ENCODE assay signal across 8 mouse cellular contexts in genomic region chr10:78169281-78170042, GRCm38 (mm10). TPM values are rescaled to one million over a fixed set of nuclear protein-coding genes. Genes with fewer than 3 reads are reported as not detected.
A peak's percentile ranks its signal among the peaks of the same experiment; 100 is the strongest.
DNase-seq lines count a peak whose midpoint lies in the region; ATAC-seq and TF ChIP-seq lines count a peak whose summit lies in the region.

D10Jhu81e (minus strand) TSS chr10:78169782.

- H3K36me3 ChIP-seq in forebrain, embryonic 10.5 days (replicated peaks), result peaks cover 79% of the 10 kb centered on the region
- H3K36me3 ChIP-seq in heart, embryonic 15.5 days, result peaks cover 61% of the 10 kb centered on the region
- peaks cover 16% of the 10 kb centered on the region for H3K36me3 ChIP-seq in liver, embryonic 14.5 days (replicated peaks; ENCODE audit: control insufficient read depth, insufficient read depth, low read depth)
- peaks cover 13% of the 10 kb centered on the region for H3K36me3 ChIP-seq in neural tube, embryonic 11.5 days (ENCODE audit: control insufficient read depth, insufficient read depth, low read length)
- peaks cover 20% of the 10 kb centered on the region; the same call in 1 of the 2 replicates for H3K36me3 ChIP-seq in stomach, postnatal 0 days (ENCODE audit: control insufficient read depth, insufficient read depth, low read length)

- TF ChIP-seq EP300 in liver, embryonic 14.5 days (IDR thresholded peaks at IDR 0.05; ENCODE audit: low read depth), result no peak
- no peak for TF ChIP-seq EP300 in stomach, postnatal 0 days (optimal IDR thresholded peaks at IDR 0.05)

- WGBS in forebrain, embryonic 10.5 days, result 1% methylated on average over 50 of the region's 50 CpGs
- 1% methylated on average over 50 of the region's 50 CpGs for WGBS in heart, embryonic 15.5 days
- whole genome bisulfite sequencing in liver, embryonic 14.5 days (ENCODE audit: insufficient replicate concordance), result 1% methylated on average over 50 of the region's 50 CpGs
- 2% methylated on average over 47 of the region's 50 CpGs for WGBS in neural tube, embryonic 11.5 days
- 1% methylated on average over 41 of the region's 50 CpGs for WGBS in stomach, postnatal 0 days

- peaks cover 24% of the 10 kb centered on the region for H3K4me1 ChIP-seq in forebrain, embryonic 10.5 days
- peaks cover 16% of the 10 kb centered on the region for H3K4me1 ChIP-seq in heart, embryonic 15.5 days (replicated peaks)
- peaks cover 0 to 14% of the 10 kb centered on the region in 2 experiments; a peak in 3 of 4 replicates for H3K4me1 ChIP-seq in liver, embryonic 14.5 days (replicated peaks; ENCODE audit: control insufficient read depth in 2 of 2, insufficient read depth in 2 of 2, low read length in 1 of 2)
- H3K4me1 ChIP-seq in neural tube, embryonic 11.5 days (ENCODE audit: control insufficient read depth, insufficient read depth, low read length), result no peaks in the 10 kb centered on the region
- 0 out of 2 replicates have a peak, but pooled peaks cover 3% of the 10 kb centered on the region for H3K4me1 ChIP-seq in stomach, postnatal 0 days (replicated peaks; ENCODE audit: control insufficient read depth, insufficient read depth)

- peak; percentile 97 for ATAC-seq in heart, embryonic 15.5 days (replicated peaks; ENCODE audit: insufficient number of reproducible peaks, insufficient read depth, low FRiP score, low read depth)
- peak; percentile 96 for ATAC-seq in liver, embryonic 14.5 days (ENCODE audit: insufficient read depth)
- ATAC-seq in neural tube, embryonic 11.5 days (ENCODE audit: insufficient read depth, low FRiP score, low TSS enrichment), result peak; percentile 95
- ATAC-seq in stomach, postnatal 0 days (ENCODE audit: low FRiP score, low TSS enrichment), result peak; percentile 97

- peak within 1 kb of the TSS; percentile 72 for H3K4me3 ChIP-seq in forebrain, embryonic 10.5 days
- peak within 1 kb of the TSS; percentile 91 for H3K4me3 ChIP-seq in heart, embryonic 15.5 days
- peak within 1 kb of the TSS; percentile 64 to 69 for H3K4me3 ChIP-seq in liver, embryonic 14.5 days (ENCODE audit: insufficient read depth in 1 of 2, low read depth in 2 of 2, low read length in 2 of 2)
- H3K4me3 ChIP-seq in neural tube, embryonic 11.5 days (ENCODE audit: low read depth, low read length), result peak within 1 kb of the TSS; percentile 58
- H3K4me3 ChIP-seq in stomach, postnatal 0 days (ENCODE audit: low read depth, low read length), result peak within 1 kb of the TSS; percentile 81

- H3K9me3 ChIP-seq in forebrain, embryonic 10.5 days, result no peaks in the 10 kb centered on the region
- no peaks in the 10 kb centered on the region for H3K9me3 ChIP-seq in heart, embryonic 15.5 days (replicated peaks)
- H3K9me3 ChIP-seq in liver, embryonic 14.5 days (ENCODE audit: control insufficient read depth, low read length), result no peaks in the 10 kb centered on the region
- no peaks in the 10 kb centered on the region for H3K9me3 ChIP-seq in neural tube, embryonic 11.5 days (ENCODE audit: control insufficient read depth, low read length)
- no peaks in the 10 kb centered on the region for H3K9me3 ChIP-seq in stomach, postnatal 0 days (ENCODE audit: control insufficient read depth, low read length)

- peak; percentile 35; the same call in 1 of the 2 replicates for TF ChIP-seq CTCF in liver, embryonic 14.5 days (IDR thresholded peaks at IDR 0.05; ENCODE audit: low read depth)
- TF ChIP-seq CTCF in stomach, postnatal 0 days (IDR thresholded peaks at IDR 0.05; ENCODE audit: low read depth), result no peak

- peak within 1 kb of the TSS; percentile 93 for H3K9ac ChIP-seq in heart, embryonic 15.5 days
- peak within 1 kb of the TSS; percentile 78 for H3K9ac ChIP-seq in liver, embryonic 14.5 days (replicated peaks)
- peak within 1 kb of the TSS; percentile 57 for H3K9ac ChIP-seq in neural tube, embryonic 11.5 days (ENCODE audit: low read length)
- peak within 1 kb of the TSS; percentile 87 for H3K9ac ChIP-seq in stomach, postnatal 0 days (ENCODE audit: low read length)

- peak within 1 kb of the TSS; percentile 89 for H3K27ac ChIP-seq in forebrain, embryonic 10.5 days
- peak within 1 kb of the TSS; percentile 83 for H3K27ac ChIP-seq in heart, embryonic 15.5 days
- H3K27ac ChIP-seq in liver, embryonic 14.5 days, result 0 out of 2 replicates have a peak within 1 kb of the TSS, but pooled peaks have one; percentile 2
- H3K27ac ChIP-seq in neural tube, embryonic 11.5 days (ENCODE audit: low read depth, low read length), result no peak within 1 kb of the TSS
- peak within 1 kb of the TSS; percentile 74 for H3K27ac ChIP-seq in stomach, postnatal 0 days (replicated peaks)

- no peaks in the 10 kb centered on the region for H3K27me3 ChIP-seq in forebrain, embryonic 10.5 days (ENCODE audit: poor library complexity, severe bottlenecking)
- no peaks in the 10 kb centered on the region for H3K27me3 ChIP-seq in heart, embryonic 15.5 days
- no peaks in the 10 kb centered on the region for H3K27me3 ChIP-seq in liver, embryonic 14.5 days (ENCODE audit: control insufficient read depth, insufficient read depth, low read length)
- H3K27me3 ChIP-seq in neural tube, embryonic 11.5 days (ENCODE audit: control insufficient read depth, insufficient read depth, low read length), result no peaks in the 10 kb centered on the region
- no peaks in the 10 kb centered on the region for H3K27me3 ChIP-seq in stomach, postnatal 0 days (ENCODE audit: control insufficient read depth, insufficient read depth, low read length)

- peak; percentile 97 to 99 for DNase-seq in CD8-positive naive resting alpha-beta T cell, adult 2 months (ENCODE audit: low read depth in 2 of 2, low spot score in 2 of 2)
- DNase-seq in c-Kit-positive CD71-negative TER-119-negative erythroid progenitor cells, embryonic 14.5 days (ENCODE audit: low read depth), result peak; percentile 96
- peak; percentile 100 for DNase-seq in forebrain, embryonic 10.5 days (ENCODE audit: extremely low spot score, low spot score)
- peak; percentile 100 for DNase-seq in kidney, postnatal 25 days
- DNase-seq in liver, embryonic 14.5 days (ENCODE audit: low read depth in 3 of 3, low spot score in 3 of 3), result peak; percentile 94 to 96 (median 95)
- DNase-seq in neural tube, embryonic 11.5 days (ENCODE audit: low spot score), result peak; percentile 99
- peak; percentile 100 for DNase-seq in stomach, postnatal 0 days (ENCODE audit: low spot score)

- peak within 1 kb of the TSS; percentile 88 for H3K4me2 ChIP-seq in heart, embryonic 15.5 days
- peak within 1 kb of the TSS; percentile 72 for H3K4me2 ChIP-seq in liver, embryonic 14.5 days (ENCODE audit: low read depth)
- peak within 1 kb of the TSS; percentile 74 for H3K4me2 ChIP-seq in neural tube, embryonic 11.5 days (ENCODE audit: low read depth)
- peak within 1 kb of the TSS; percentile 96 for H3K4me2 ChIP-seq in stomach, postnatal 0 days (replicated peaks; ENCODE audit: low read depth)

RNA-seq across cellular contexts. Expression of gene D10Jhu81e, which starts in this region (rescaled TPM):
- 14.9 and 20.8 TPM in 2 replicates for polyA plus RNA-seq in forebrain, embryonic 10.5 days (2016; fragmentation: Nextera tagmentation; extraction: Ambion mirVana)
- polyA plus RNA-seq in heart, embryonic 15.5 days (2015; fragmentation: Nextera tagmentation; extraction: Ambion mirVana), result 57.8 and 61.4 TPM in 2 replicates
- 34.1 and 39.1 TPM in 2 replicates for polyA plus RNA-seq in liver, embryonic 14.5 days (2012; rRNA removed)
- 11.7 and 15.6 TPM in 2 replicates for polyA plus RNA-seq in liver, embryonic 14.5 days (2014; fragmentation: Nextera tagmentation; extraction: Ambion mirVana)
- 15.8 and 17.8 TPM in 2 replicates for polyA plus RNA-seq in neural tube, embryonic 11.5 days (2014; fragmentation: Nextera tagmentation; extraction: Ambion mirVana)
- 28.4 and 33.9 TPM in 2 replicates for polyA plus RNA-seq in stomach, postnatal 0 days (2015; fragmentation: Nextera tagmentation; extraction: Ambion mirVana)
